Mouse (Mus musculus): ENCODE measurements around the gene Samd13. TPM values are rescaled to one million over a fixed set of nuclear protein-coding genes. Genes with fewer than 3 reads are reported as not detected.

The Samd13 gene
- total RNA-seq (2023), result not detected in 4 replicates

DNA sequence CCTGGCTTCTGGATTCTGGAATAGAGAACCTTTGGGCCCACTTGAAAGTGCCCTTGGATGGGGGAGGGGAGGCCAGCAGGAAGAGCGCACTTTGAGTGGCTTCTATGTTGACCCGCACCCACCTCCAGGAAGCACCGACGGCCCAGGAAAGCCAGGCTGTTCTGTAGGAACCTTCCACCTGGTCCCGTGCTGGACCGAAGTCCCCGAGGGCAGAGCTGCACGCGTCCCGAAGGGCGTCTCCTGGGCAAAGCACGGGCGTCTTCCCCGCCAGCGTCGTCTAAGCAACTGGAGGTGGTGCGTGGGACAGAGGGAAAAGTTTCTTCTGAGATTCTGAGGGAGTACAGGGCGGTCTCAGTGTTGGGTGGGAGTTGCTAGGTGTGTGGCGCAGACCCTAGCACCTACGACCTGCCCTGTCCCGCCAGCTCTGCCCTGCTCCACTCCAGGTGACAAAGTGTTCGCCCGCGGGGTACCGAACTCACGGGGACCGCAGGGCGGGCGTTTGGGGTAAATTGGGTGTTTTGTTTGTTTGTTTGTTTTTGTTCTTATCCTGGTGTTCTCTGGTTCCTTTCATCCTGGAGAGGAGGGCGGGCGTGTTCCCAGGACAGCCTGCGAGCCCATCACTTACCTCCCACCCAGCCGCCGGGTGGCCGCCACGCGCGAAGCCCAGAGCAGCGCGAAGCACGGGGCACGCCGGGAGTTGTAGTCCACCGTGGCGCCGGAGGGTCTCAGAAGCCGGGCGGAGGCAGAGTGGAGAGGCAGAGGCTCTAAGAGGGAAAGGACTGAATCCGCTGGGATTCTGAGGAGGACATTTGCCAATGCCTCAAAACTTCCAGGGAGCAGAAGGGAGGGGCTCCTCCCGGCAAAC, at the start of gene Samd13:
Gene Samd13 (minus strand): TSS at position 782 of the 865 bp plus-strand sequence.

DNA sequence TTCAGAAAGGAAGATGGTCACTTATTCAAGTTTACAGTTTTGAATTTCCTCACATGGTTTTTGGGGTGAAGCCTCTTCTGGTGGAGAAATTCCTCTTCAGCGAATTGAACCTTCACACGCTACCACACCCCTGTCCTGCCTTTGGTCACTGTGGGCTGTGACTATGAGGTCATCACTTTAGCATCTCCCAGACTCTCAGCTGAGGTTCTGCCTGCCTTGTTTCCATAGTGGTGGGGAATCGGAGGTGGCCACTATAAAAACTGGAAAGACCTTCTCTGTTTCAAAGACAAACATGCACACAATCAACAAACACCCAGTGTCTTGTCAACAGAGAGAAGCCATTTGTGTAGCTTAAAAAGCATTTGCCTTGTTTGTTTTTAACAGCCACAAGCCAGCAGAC, 34.2 kb downstream of the Samd13 start, which contains the start of gene 4930503B20Rik:
Gene 4930503B20Rik (minus strand): TSS at position 101 of the 400 bp plus-strand sequence.

DNA sequence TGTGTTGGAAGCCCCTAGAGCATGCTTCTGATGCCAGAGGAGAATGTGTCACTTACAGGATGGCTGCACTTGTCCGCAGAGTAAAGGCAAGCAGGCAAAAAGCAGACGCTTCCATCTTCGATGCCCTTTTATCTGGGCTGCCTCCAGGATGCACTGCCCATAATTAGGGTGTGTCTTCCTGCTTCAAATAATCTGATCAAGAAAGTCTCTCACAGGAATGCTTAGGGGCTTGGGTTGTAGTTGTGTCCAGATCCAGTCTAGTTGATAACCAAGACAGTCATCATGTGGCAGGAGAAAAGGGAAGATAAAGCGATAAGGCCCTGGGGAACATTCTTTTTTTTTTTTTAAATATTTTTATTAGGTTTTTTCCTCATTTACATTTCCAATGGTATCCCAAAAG, 69.9 kb downstream of the Samd13 start, which contains the start of gene Dnase2b:
Gene Dnase2b (minus strand): TSS at position 101 of the 400 bp plus-strand sequence.

Other genes starting within 250 kb of the Samd13 start
- 10.0 to 13.5 TPM (median 12.3 TPM) in 4 replicates for gene Ctbs, start 235.8 kb downstream of the Samd13 start, total RNA-seq (2023)
- gene Spata1, start 185.8 kb downstream of the Samd13 start, total RNA-seq (2023), result 2.4 to 5.0 TPM (median 3.8 TPM) in 4 replicates
- 118 to 154 TPM (median 140 TPM) in 4 replicates for gene Gng5, start 185.8 kb downstream of the Samd13 start, total RNA-seq (2023)
- gene Rpf1, start 164.2 kb downstream of the Samd13 start, total RNA-seq (2023), result 84.0 to 101 TPM (median 95.6 TPM) in 4 replicates
- gene Uox, start 115.2 kb downstream of the Samd13 start, total RNA-seq (2023), result not detected in 4 replicates
- gene Dnase2b, start 70.0 kb downstream of the Samd13 start, total RNA-seq (2023), result not detected in 4 replicates
- gene 4930503B20Rik, start 34.3 kb downstream of the Samd13 start, total RNA-seq (2023), result not detected in 4 replicates
- 80.9 to 90.8 TPM (median 85.0 TPM) in 4 replicates for gene Prkacb, start 127.4 kb upstream of the Samd13 start, total RNA-seq (2023)
- gene Ttll7, start 166.8 kb upstream of the Samd13 start, total RNA-seq (2023), result not detected in 4 replicates